Mouse (Mus musculus) E14TG2a.4 (cell line): ENCODE data around the gene Ddx6.

ENCODE experiments used
- H3K27me3 ChIP-seq: 2 replicates; pipeline ENCODE4 v1.6.1; 2014; ENCODE audit warnings: low read length, control low read depth; ENCODE audit not compliant: insufficient read depth
- H3K36me3 ChIP-seq: 2 replicates; pipeline ENCODE4 v1.6.1; 2014; ENCODE audit warnings: low read length, control low read depth; ENCODE audit not compliant: insufficient read depth
- H3K4me1 ChIP-seq: replicated peaks from 2 replicates; pipeline ENCODE4 v1.6.1; 2014; ENCODE audit warnings: low read depth, low read length, control low read depth
- H3K4me3 ChIP-seq: replicated peaks from 2 replicates; pipeline ENCODE4 v1.5.1; 2014; ENCODE audit warnings: mild to moderate bottlenecking, low read length
- H3K9me3 ChIP-seq: 2 replicates; pipeline ENCODE4 v1.6.1; 2014; ENCODE audit warnings: low read length, control low read depth
- CTCF ChIP-seq: conservative IDR thresholded peaks from 2 replicates; pipeline ENCODE4 v1.5.1; 2014; ENCODE audit warnings: low read length
- NANOG ChIP-seq: IDR thresholded peaks from 2 replicates; pipeline ENCODE4 v1.6.1; 2014; ENCODE audit warnings: borderline replicate concordance, low read length, mixed read lengths
- POU5F1 ChIP-seq: IDR thresholded peaks from 2 replicates; pipeline ENCODE4 v1.6.1; 2014; ENCODE audit warnings: low read length, borderline replicate concordance

Gene Ddx6

GRCm38 (mm10) chr9:44685346-44686330 lies 80.9 kb downstream of the Ddx6 start:
- Histone ChIP-seq H3K36me3 (no peaks in the 10 kb centered on the region), H3K4me3 (no peak overlapping the region), H3K27me3 (peaks cover 25% of the 10 kb centered on the region), H3K9me3 (no peaks in the 10 kb centered on the region), H3K4me1 (peaks cover 44% of the 10 kb centered on the region)
- TF ChIP-seq POU5F1 (no peak), NANOG (no peak), CTCF (peak; percentile 98)

GRCm38 (mm10) chr9:44686638-44687037 lies 81.9 kb downstream of the Ddx6 start:
- no peaks in the 10 kb centered on the region for H3K9me3 ChIP-seq
- H3K36me3 ChIP-seq = no peaks in the 10 kb centered on the region
- peaks cover 22% of the 10 kb centered on the region for H3K27me3 ChIP-seq
- TF ChIP-seq POU5F1 (no peak), NANOG (no peak), CTCF (no peak)
- H3K4me1 ChIP-seq = peaks cover 49% of the 10 kb centered on the region
- no peak overlapping the region for H3K4me3 ChIP-seq

- Histone ChIP-seq H3K9me3 (no peaks in the 10 kb centered on the region), H3K27me3 (peaks cover 19% of the 10 kb centered on the region), H3K36me3 (no peaks in the 10 kb centered on the region), H3K4me1 (peaks cover 62% of the 10 kb centered on the region), H3K4me3 (no peak overlapping the region)
- TF ChIP-seq POU5F1 (no peak), NANOG (no peak), CTCF (no peak)
Measured at GRCm38 (mm10) chr9:44688013-44688412, 83.3 kb downstream of the Ddx6 start.
